Mouse (Mus musculus) left cerebral cortex, adult 18-20 months (tissue): Measurements from ENCODE around the gene Acaca. TPM values are rescaled to one million over a fixed set of nuclear protein-coding genes. Genes with fewer than 3 reads are reported as not detected.

Experiments used
- DNase-seq, 2 experiments: peaks; one replicate each; pipeline ENCODE4 v3.0.0; 2021 to 2022; ENCODE audit warnings: low spot score in 2 of 2, mixed read lengths in 1 of 2
- long read RNA-seq, 2 experiments: library from polyadenylated mRNA; stranded (forward); transcript quantifications; one replicate each; pipeline ENCODE4 v2.0.0; 2021
- total RNA-seq, 2 experiments: library from RNA; stranded (reverse); gene quantifications; 2 replicates each; pipeline ENCODE4 v1.2.3; 2021

The Acaca gene
- 10 to 100 TPM; 81.4 to 90.2 TPM for total RNA-seq
- long read RNA-seq, experiment 1, partial matches to known transcripts, result 4 of 16 reads
- long read RNA-seq, experiment 1, other reads (novel, unspliced or antisense), result 11 of 16 reads
- long read RNA-seq, experiment 2, partial matches to known transcripts, result 10 of 14 reads
- long read RNA-seq, experiment 2, other reads (novel, unspliced or antisense), result 4 of 14 reads

DNA sequence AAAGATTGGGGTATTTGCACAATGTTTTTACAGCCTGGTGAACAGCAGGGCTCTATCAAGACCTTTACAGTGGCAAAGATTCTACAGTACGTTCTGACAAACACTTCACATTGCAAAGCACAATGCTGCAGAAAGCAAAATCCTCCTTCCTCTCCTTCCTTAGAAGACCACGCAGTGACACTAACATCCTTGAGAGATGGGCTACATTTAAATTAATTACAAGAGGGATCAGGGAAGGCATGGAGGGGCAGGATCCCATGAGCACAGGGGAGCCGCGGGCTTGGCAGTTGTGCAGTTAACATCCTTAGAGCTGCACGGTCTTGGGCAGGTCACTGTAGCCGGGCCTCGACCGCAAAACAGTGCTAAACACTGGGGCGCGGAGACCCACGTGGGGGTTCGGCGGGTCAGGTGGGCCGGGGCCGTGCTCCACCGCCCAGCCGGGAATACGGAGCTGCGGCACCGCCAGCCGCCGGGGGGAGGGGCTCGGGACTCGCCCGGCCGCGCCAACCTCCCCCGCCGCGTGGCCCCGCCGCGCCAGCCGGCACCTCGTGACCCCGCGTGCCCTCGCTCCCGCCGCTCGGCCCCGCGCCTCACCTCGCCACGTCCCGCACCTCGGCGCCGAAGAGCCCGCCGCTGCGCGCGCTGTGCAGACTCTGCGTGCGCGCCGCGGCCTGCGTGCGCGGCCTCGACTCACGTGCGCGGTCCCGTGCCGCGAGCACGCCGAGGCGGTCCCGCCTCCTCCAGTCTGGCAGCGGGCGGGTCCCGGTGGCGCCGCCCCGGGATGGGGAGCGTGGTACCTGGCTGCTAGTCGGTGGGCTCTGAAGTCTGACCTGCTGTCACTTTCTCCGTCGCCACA lies at the start of gene Acaca, which contains the start of gene Tada2a:
TSS of gene Acaca (plus strand) at position 730 of the 856 bp plus-strand sequence.
TSS of gene Tada2a (minus strand) at position 658 of the 856 bp plus-strand sequence.
- DNase-seq, result peak; percentile 72 to 77

DNA sequence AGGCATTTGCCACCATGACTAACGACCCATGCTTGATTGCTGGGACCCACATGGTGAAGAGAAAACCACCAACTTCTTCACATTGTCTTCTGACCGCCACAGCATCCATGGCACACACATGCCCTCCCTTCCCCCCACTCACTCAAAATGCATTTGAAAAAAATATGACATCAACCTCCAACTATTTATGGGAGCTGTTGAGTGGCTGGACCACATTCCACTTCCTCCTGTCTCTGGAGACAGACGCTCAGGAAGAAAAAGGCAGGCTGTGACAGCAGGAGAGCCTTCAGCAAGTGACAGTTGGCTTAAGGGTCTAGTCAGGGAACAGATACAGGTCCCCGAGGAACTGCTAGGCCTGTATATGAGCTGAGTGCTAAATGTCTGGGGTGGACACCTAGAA lies 49.6 kb upstream of the Acaca start:
- no peak for DNase-seq

DNA sequence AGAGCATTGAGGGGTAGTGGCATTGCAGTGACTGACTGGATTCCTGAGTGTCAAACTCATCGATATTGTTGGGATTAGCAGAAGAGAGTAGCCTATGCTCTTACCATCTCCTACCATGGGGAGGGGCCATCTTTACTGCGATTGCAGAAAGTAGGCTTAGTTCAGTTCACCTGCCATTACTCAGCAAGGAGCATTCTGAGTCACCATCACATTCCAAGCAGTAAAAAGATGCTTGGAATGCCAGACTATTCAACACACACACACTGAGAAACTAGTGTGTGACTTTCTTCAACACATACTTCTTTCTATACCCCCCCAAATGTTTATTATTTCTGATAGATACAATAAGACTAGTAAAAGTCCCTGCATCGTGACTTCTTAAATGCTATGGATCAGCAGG lies 49.1 kb upstream of the Acaca start:
- no peak for DNase-seq

DNA sequence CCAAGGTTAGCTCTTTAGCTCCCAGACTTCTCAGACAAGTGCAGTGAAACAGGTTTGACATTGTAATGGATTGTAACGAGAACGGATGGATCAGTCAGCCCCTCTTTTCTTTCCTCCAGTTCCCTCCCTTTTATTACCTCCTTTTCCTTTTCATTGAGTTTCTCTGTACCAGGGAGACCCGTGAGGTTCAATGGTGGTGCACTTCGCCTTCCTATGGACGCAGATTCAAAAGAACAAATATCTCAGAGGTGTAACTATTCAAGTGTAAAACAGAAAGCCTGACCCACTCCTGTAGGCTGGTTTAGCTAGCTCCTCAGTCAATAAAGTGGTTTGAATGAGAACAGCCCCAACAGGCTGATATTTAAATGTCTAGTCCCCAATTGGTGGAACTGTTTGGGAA lies 47.6 kb upstream of the Acaca start:
- no peak for DNase-seq

DNA sequence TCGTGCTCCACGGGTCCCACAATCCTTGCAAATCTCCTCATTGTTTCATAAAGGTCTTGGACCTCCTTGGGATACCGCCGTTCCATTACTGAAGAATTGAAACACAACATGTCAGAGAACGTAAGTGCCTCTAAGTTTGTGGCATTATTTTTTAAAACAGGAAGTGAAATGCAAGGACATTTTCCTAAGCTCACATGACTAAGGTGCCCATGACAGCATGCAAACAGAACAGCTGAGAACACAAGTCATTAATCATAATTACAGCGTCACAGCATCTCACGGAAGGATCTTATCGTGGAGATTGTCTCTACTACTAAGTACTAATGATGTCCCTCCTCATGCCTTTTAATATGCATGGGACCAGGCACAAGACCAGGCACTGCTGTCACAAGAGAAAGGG lies 38.9 kb upstream of the Acaca start:
- DNase-seq, result no peak

DNA sequence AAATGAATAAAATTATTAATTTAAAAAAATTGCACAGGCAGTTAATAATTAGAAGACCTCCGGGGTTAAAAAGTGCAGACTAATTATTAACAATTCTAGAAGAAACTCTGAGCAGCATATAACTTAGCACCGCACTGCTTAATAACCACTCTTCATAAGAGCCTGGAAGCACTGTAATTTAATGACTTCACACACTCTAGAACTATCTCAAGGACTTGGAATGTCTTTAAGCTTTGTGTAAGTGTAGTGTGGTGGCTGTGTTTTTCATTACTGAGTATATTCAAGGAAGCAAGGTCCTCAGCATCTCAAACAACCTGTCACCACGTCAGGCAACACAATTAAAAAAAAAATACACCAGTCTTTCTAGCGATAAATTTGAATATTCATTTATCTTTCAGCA lies 34.4 kb upstream of the Acaca start:
- no peak for DNase-seq

DNA sequence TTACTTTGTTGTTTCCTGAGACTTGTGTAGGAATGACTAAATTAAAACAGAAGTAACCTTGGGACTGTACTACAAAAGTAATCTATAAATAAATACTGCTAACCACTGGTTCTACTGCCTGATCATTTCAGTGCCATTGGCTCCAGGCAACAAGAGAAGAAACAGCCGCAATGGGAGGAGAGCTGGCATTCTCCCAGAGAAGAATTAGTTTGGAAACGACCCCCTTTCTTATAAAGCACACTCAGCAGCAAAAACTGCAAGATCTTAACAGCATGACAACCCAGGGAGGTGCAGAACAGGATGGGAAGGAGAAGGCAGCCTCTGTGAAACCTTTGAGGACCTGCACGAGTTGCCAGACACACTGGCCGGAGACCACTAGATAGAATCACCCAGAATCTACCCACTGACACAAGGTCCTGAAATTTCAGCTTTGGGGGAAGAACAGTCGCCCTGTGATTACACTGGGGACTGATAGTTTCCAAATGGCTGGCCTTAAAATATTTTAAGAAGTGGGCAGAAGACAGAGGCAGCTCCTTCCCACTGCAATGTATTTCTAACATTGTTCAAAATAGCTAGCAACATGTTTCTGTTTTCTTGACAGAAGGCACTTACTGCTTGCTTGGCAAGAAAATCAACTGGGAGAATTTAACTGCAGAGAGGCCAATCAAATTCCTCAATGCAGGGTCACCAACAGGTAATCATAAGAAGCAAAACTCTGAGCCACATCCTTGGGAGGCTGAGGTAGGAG lies 32.0 kb upstream of the Acaca start:
- DNase-seq, result peak in 1 of 2 experiments; percentile 35

DNA sequence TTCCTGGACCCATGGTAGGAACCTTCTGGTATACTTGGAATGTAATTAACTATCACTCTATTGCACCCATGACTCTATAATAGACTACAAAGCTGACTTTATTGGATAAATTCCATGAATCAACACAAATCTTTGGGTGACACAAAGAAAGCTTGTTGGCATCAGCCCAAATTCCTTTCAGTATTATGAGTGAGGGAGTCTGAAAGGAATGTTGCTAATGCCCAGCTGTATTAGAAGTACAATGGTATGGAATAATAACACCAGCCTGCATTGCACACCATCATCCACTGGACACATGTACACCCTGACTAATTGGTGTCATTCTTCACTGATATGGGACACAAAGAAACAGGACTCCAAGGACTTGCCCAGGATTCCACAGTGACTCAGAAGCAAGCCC lies 28.3 kb upstream of the Acaca start:
- no peak for DNase-seq

DNA sequence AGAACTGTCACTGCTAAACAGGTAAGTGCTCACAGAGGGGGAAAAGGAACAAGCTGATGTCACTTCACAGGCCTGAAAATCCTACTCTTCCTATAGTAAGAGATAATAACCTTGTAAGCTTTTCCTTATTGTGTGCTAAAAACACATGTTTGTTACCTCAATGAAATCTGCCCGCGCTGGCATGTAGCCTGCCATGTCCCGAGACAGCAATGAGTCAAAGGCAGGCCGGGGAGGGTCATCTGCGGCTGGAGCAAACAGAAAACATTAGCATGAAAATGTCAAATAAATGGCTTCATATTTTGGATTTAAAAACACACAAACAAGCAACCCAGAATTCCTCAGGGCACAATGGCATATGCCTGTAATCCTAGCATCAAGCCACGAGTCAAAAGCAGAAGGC lies 25.4 kb upstream of the Acaca start:
- DNase-seq, result no peak

DNA sequence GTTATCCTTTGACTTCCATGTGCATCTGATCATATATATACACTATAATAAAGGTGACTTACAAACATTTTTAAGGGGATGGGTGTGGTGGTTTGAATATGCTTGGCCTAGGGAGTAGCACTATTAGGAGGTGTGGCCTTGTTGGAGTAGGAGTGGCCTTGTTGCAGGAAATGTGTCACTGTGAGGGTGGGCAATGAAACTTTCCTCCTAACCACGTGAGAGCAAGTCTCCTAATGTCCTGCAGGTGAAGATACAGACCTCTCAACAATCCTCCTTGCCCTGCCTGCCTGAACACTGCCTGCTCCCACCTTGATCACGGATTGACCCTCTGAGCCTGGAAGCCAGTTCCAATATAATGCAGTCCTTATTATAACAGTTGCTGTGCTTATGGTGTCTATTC lies 22.3 kb upstream of the Acaca start:
- DNase-seq, result no peak

DNA sequence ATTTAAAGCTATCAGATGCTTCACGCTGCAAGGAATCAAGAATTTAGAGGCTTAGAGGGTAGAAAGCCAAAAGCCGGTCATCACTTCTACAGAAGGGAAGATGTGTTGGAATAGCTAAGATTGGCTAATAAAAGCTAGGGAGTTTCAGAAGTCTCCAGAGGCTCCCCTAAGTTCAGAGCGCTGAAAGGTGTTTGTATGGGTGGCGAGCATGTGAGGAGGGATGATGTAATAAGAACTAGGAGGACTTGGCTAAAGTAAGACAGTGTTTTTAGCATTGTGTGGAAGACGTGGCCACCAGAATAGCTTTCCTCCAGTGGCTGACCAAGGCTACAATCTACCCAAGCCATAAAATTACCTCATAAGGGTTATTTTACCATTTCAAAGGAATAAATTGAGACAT lies 15.8 kb upstream of the Acaca start:
- DNase-seq, result peak; percentile 11 to 16

DNA sequence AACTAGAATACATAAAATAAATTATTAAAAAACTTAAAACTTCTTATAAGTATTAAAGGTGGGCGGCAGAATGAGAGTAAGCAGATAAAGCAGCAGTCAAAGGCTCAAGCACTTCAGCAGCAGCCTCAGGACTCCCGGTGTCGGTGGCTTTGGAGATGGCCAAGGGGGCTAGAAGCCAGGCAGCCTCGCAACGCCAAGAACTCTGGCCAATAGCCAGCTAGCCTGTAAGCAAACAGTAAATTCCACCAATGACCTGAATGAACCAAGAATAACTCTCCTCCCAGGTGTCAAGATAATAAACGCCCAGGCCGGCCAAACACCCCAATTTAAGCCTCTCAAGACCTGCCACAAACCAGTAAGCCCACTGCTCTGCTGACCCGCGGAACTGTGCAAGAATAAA lies 13.8 kb upstream of the Acaca start:
- no peak for DNase-seq

DNA sequence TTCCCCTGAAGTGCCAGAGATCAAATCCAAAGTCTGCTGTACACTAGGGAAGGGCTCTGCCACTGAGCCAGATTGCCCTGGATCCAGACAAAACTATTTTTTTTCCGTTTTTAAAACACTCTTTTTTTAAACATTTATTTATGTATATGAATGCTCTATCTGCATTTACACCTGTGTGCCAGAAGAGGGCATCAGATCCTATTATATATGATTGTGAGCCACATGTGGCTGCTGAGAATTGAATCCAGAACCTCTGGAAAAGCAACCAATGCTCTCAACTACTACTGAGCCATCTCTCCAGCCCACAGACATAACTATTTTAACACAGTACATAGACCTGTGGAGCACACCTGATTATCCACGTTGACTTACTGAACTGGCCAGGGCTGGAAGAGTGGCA lies 13.3 kb upstream of the Acaca start:
- no peak for DNase-seq

DNA sequence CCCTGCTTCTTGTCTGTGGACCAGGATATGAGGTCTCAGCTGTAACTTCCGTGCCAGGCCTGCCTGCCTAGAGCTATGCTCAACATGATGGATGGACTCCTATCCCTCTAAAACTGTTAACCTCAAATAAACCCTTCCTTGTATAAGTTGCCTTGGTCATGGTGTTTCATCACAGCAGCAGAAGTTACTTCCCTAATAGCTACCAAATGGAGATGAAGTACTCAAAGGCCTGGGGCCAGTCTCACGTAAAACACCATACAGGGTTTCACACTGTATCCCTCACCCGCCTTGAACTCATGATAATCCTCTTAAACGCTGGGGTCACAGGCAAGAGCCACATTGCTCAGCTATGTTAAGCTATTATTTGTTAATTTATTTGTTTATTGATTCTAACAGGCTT lies 12.0 kb upstream of the Acaca start:
- no peak for DNase-seq

DNA sequence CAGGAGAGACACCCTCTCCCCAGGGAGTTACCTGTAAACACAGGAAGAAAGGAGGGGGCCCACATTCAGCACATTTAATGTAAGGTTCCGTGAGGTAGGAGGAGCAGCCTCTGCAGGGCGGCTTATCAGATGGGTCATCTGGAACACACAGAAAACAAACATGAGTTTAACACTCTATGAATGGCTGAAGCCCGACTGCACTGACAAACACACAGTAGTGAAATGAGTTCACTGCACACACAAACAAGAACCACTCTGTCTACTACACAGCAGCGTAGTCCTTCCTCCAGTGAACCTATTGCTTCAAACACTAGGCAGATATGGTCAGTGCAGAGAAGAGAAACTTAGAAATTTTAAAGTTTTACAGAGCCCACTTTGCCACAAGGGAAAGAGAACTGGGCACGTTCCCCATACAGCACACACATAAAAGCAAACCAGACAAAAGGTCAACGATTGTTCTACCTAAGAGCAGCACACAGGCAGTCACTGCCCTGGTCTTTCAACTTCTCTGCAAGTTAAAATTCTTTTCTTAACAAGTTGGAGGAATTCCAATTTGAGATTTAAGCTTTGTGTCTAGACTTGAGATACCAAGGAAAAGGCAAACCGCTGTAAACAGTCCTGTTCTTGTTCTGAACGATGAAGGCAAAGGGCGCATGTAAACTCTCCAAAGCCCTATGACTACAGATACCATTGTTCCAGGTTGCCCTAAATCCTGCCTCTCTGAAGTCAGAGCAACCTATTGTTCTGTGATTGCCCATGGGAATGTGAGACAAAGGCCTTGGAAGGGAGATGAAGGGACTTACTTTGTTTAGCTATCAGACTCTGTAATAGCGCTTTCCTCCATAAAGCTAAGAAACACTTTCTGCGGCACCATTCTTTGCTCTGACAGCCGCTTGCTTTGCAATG lies 8.2 kb upstream of the Acaca start:
- DNase-seq, result no peak

DNA sequence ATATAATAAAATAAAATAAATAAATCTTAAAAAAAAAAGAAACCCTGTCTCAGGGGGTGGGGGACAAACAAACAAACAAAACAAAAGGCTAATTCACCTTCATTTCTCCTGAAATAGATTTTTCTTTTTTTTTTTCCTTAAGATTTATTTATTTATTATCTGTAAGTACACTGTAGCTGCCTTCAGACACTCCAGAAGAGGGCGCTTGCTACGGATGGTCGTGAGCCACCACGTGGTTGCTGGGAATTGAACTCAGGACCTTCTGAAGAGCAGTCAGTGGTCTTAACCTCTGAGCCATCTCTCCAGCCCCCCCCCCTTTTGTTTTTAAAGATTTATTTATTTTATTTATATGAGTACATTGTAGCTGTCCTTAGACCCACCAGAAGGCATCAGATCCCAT lies 1.5 kb upstream of the Acaca start:
- DNase-seq, result no peak

DNA sequence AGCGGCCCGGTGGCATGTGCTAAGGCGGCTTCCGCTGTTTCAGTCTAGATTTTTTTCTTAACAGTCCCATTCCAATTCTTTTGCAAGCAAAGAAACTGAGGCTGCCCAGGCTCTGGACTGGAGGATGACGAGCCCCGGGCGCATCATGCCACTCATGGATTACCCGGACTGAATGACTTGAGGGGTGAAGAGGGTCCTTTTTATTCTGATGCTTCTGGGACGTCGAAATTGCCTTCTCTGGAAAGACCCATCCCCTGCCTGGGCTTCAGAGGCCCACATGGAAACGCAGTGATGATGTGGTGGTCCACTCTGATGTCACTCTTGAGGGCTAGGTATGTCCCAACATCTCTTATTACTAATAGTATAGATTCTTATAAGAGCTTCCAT lies 320 bp downstream of the Acaca start:
- DNase-seq, result no peak

DNA sequence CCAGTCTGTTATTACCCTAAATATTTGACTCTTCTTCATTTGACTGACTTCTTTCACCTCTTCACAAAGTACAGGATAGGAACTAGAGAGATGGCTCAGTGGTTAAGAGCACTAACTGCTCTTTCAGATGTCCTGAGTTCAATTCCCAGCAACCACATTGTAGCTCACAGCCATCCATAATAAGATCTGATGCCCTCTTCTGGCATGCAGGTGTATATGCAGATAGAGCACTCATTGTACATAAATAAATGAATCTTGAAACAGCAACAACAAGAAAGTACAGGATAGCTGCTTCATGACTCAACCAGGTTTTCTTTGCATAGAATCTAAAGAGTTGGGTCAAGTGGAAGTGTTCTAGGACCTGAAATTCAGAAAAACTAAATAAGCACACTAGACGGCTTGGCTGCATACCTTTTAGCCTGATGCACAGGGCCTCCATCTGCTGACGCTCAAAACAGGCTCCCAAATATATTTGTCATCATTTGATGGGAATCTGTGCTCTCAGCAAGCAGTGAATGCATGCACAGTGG lies 4.9 kb downstream of the Acaca start:
- no peak for DNase-seq

DNA sequence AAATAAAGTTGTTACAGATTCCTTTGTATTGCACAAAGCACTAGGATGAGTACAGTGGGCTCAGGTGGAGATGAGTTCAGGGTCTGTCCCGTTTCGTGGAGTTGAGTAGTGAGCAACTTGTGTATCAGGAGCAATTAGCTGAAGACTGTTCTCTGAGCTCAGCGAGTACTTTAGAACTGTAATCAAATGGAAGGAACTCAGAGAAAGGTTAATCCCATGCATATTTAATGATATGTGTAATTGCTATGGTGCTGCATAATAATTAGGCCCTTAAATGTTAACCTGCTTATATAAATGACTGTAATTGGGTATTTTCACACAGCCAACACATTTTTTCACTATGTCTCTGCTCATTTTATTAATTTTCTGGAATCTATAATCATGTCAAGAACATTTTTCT lies 7.0 kb downstream of the Acaca start:
- DNase-seq, result no peak

DNA sequence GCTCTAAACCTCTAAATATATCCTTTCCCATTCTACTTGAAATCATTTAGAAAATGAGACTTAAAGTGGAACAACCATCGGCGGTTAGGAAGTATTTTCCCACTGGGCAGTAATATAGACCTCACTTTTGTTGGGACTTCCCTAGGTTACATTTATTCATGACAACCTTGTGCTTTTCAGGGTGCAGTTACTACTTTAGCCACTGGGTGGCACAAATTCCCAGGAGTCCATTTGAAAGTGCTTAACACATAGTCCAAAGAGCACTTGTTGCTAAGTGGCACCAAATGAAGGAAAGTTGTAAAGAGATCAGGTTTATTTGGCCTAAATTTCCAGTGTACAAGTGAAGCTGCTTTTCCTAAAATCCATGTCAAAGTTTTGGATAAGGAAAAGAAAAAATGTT lies 12.3 kb downstream of the Acaca start:
- peak; percentile 29 to 52 for DNase-seq
